Mouse (Mus musculus): ENCODE results near the gene Trmt1.

Gene Trmt1

GRCm38 (mm10) chr8:84708774-84709475 is 22.8 kb downstream of the Trmt1 start:
- DNase-seq (ENCODE audit: low spot score in 2 of 2), result peak in 1 of 2 experiments; percentile 90

- no peak for DNase-seq (ENCODE audit: low spot score in 2 of 2)
Measured at GRCm38 (mm10) chr8:84709931-84710330, 23.8 kb downstream of the Trmt1 start.

- no peak for DNase-seq (ENCODE audit: low spot score in 2 of 2)
Measured at GRCm38 (mm10) chr8:84711312-84711711, 25.2 kb downstream of the Trmt1 start.

GRCm38 (mm10) chr8:84711933-84712758 is 26.0 kb downstream of the Trmt1 start:
- DNase-seq (ENCODE audit: low spot score in 2 of 2), result no peak

GRCm38 (mm10) chr8:84712759-84713120 is 26.6 kb downstream of the Trmt1 start:
- DNase-seq (ENCODE audit: low spot score in 2 of 2), result no peak

GRCm38 (mm10) chr8:84713381-84713780 is 27.3 kb downstream of the Trmt1 start:
- DNase-seq (ENCODE audit: low spot score in 2 of 2), result no peak

GRCm38 (mm10) chr8:84714161-84714560 is 28.1 kb downstream of the Trmt1 start:
- DNase-seq (ENCODE audit: low spot score in 2 of 2), result no peak

- DNase-seq (ENCODE audit: low spot score in 2 of 2), result no peak
Measured at GRCm38 (mm10) chr8:84715893-84716468, 29.9 kb downstream of the Trmt1 start.

- DNase-seq (ENCODE audit: low spot score in 2 of 2), result no peak
Measured at GRCm38 (mm10) chr8:84716790-84717189, 30.7 kb downstream of the Trmt1 start.

- no peak for DNase-seq (ENCODE audit: low spot score in 2 of 2)
Measured at GRCm38 (mm10) chr8:84718476-84718875, 32.4 kb downstream of the Trmt1 start.

GRCm38 (mm10) chr8:84718959-84719690 is 33.0 kb downstream of the Trmt1 start:
- no peak for DNase-seq (ENCODE audit: low spot score in 2 of 2)

- no peak for DNase-seq (ENCODE audit: low spot score in 2 of 2)
Measured at GRCm38 (mm10) chr8:84722530-84722849, 36.4 kb downstream of the Trmt1 start.

- peak in 1 of 2 experiments; percentile 76 for DNase-seq (ENCODE audit: low spot score in 2 of 2)
Measured at GRCm38 (mm10) chr8:84722850-84723570, 36.9 kb downstream of the Trmt1 start, which contains the start of gene G430095P16Rik. Gene G430095P16Rik, plus strand, starts transcription at chr8:84723007.

- no peak for DNase-seq (ENCODE audit: low spot score in 2 of 2)
Measured at GRCm38 (mm10) chr8:84723571-84723900, 37.4 kb downstream of the Trmt1 start.

GRCm38 (mm10) chr8:84724683-84725082 is 38.6 kb downstream of the Trmt1 start:
- DNase-seq (ENCODE audit: low spot score in 2 of 2), result no peak

- no peak for DNase-seq (ENCODE audit: low spot score in 2 of 2)
Measured at GRCm38 (mm10) chr8:84725246-84725940, 39.3 kb downstream of the Trmt1 start.

- DNase-seq (ENCODE audit: low spot score in 2 of 2), result peak in 1 of 2 experiments; percentile 70
Measured at GRCm38 (mm10) chr8:84725941-84726259, 39.8 kb downstream of the Trmt1 start.

- no peak for DNase-seq (ENCODE audit: low spot score in 2 of 2)
Measured at GRCm38 (mm10) chr8:84728474-84728873, 42.4 kb downstream of the Trmt1 start.

- no peak for DNase-seq (ENCODE audit: low spot score in 2 of 2)
Measured at GRCm38 (mm10) chr8:84729921-84730362, 43.8 kb downstream of the Trmt1 start.

GRCm38 (mm10) chr8:84730541-84731370 is 44.6 kb downstream of the Trmt1 start:
- no peak for DNase-seq (ENCODE audit: low spot score in 2 of 2)
